Mouse (Mus musculus) embryonic fibroblast, embryonic 13.5 days (primary cell): Measurements from ENCODE around the gene Nr1h2.

Source experiments
- CTCF ChIP-seq: IDR thresholded peaks from 2 replicates; pipeline ENCODE4 v1.5.1; 2011; ENCODE audit warnings: mild to moderate bottlenecking, control low read depth, low read length, moderate library complexity, borderline replicate concordance; ENCODE audit not compliant: insufficient read depth
- POLR2A ChIP-seq: IDR thresholded peaks from 2 replicates; pipeline ENCODE4 v1.6.1; 2011; ENCODE audit warnings: low read depth, mild to moderate bottlenecking, control low read depth, low read length, moderate library complexity

DNA sequence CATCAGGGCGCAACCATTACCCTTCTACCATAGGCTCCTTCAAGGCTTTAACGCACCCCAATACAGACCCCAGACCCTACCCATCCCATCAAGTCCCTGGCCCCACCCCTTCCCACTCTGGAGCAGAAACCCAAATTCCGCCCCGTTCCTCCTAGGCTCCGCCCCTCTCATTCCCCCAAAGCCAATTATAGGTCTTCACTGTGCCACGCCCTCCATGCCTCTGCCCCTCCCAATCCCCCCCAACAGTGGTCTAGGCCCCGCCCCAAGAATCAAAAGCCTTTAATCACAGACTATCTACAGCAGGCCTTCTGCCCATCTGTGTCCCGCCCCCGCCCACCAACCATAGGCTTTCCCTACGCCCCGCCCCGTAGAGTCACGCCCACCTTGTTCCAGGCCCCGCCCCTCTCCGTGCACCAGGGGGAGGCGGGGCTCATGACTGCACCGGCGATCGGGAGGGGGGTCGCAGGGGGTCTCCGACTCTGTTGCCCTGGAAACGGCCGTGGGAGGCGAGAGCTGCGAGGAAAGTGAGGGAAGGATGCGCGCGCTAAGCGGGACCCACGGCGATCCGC, 471 bp downstream of the Nr1h2 start:
- TF ChIP-seq CTCF (no peak), POLR2A (no peak)
